Mouse (Mus musculus) forebrain, embryonic 10.5 days (tissue): Measurements from ENCODE around the gene Mctp2. TPM values are rescaled to one million over a fixed set of nuclear protein-coding genes. Genes with fewer than 3 reads are reported as not detected.

Source experiments
- DNase-seq: peaks from one replicate; pipeline ENCODE4 v3.0.0-alpha.2; 2017; ENCODE audit warnings: low spot score; ENCODE audit errors: extremely low spot score
- H3K27ac ChIP-seq: fragments of 300-500 bp; sonication (generic); 2 replicates; pipeline ENCODE4 v1.5.1; 2016; ENCODE audit warnings: mild to moderate bottlenecking
- H3K27me3 ChIP-seq: fragments of 300-500 bp; sonication (generic); 2 replicates; pipeline ENCODE4 v1.6.1; 2016; ENCODE audit warnings: mild to moderate bottlenecking; ENCODE audit not compliant: poor library complexity, severe bottlenecking
- H3K36me3 ChIP-seq: fragments of 300-500 bp; sonication (generic); replicated peaks from 2 replicates; pipeline ENCODE4 v1.6.1; 2016; ENCODE audit warnings: mild to moderate bottlenecking, moderate library complexity
- H3K4me1 ChIP-seq: fragments of 300-500 bp; sonication (generic); 2 replicates; pipeline ENCODE4 v1.6.1; 2016
- H3K4me3 ChIP-seq: fragments of 300-500 bp; sonication (generic); 2 replicates; pipeline ENCODE4 v1.5.1; 2016; ENCODE audit warnings: mild to moderate bottlenecking, moderate library complexity
- H3K9me3 ChIP-seq: fragments of 300-500 bp; sonication (generic); 2 replicates; pipeline ENCODE4 v1.6.1; 2016; ENCODE audit warnings: mild to moderate bottlenecking, moderate library complexity
- WGBS: fragments of 180-500 bp; shearing (Covaris S2); methylation state at CpG from one replicate; pipeline ENCODE4 v1.1.7; 2016; 5-methylcytosine and 5-hydroxymethylcytosine counted together
- polyA plus RNA-seq: library from polyadenylated mRNA; unstranded; fragments of >200 nt; fragmentation: Nextera tagmentation; extraction: Ambion mirVana; gene quantifications from 2 replicates; pipeline ENCODE4 v1.2.1, GENCODE M21; 2016

Gene Mctp2
- polyA plus RNA-seq, 1 experiment from 2014 or later: 0.14 TPM

DNA sequence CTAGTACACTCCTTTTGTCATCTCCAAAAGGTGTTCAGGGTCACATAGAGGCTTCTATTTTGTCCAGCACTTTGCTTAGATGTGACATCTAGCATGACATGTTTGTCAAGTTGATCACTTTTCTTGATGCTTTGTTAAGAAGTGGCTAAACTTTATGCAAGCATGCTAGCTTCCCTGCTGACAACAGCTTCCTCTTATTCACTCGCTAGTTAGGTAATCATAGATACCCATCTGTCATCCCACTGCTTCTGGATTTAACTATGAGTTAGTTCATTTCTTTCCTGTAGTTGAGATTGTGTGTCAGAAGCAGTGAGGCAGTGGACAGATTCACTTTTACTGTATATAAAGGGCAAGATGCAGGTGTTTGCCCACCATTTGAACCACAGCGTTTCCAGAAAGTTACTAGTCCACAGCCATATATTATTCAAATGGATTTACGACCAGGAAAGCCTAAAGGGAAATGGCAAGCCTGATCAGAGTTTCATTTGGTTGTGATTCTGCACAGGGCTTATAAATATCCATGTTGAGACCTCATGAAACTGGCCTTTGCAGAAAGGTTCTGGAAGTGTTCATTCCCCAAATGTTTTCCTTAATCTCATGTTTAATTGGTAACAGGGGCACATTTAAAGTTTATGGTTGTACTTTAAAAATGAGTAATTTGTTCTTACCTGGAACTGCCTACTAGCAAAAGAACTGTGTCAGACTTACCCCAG is 216.8 kb downstream of the Mctp2 start:
- no peak for DNase-seq
- Histone ChIP-seq H3K27ac (no peak overlapping the region), H3K9me3 (no peaks in the 10 kb centered on the region), H3K4me3 (no peak overlapping the region), H3K36me3 (no peaks in the 10 kb centered on the region), H3K4me1 (no peaks in the 10 kb centered on the region), H3K27me3 (no peaks in the 10 kb centered on the region)
- whole genome bisulfite sequencing: 90% methylated on average over 3 of the region's 3 CpGs

DNA sequence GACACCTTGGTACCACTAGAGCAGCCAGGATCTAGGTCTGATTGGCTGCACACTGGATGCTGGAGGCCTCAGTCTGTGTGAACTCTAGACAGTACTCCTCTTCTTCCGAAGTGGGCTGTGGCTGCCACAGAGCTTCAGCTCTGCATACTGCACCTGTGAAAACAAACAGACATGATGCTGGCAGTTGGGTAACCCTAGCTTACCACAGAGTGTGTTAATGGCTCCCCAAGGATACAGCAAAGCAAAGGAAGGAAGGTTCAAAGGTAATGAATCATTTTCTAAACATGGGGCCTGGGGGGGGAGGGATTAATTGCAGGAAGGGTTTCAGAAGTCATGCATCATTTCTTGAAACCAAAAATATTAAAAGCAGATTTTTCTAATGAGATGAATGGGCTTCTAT is 225.7 kb downstream of the Mctp2 start:
- DNase-seq: no peak

DNA sequence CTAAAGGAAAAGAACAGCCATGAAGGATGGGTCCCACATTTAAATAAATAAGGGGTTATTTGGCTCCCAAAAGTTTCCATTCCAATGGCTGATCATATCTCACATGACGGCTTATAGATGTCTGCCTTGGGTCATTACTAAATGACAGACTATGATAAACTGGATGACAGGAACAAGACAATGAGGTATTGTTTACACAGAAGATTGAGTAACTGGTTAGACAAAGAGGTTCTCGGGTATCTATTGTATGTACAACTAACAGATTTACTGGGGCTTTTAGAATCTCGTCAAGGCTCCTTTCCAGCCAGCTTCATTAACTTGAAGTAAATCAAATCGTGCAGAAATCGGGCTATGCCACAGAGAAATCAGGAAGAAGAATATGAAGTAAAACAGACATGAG is 227.5 kb downstream of the Mctp2 start:
- Histone ChIP-seq H3K4me1 (peaks cover 5% of the 10 kb centered on the region; the same call in 1 of the 2 replicates), H3K27ac (no peak overlapping the region), H3K36me3 (no peaks in the 10 kb centered on the region), H3K27me3 (no peaks in the 10 kb centered on the region), H3K4me3 (no peak overlapping the region), H3K9me3 (no peaks in the 10 kb centered on the region)
- WGBS: 53% methylated on average over 5 of the region's 5 CpGs
- no peak for DNase-seq

More for the DNA sequence above, 225.7 kb downstream of the Mctp2 start:
- Histone ChIP-seq H3K27ac (no peak overlapping the region), H3K36me3 (no peaks in the 10 kb centered on the region), H3K9me3 (no peaks in the 10 kb centered on the region), H3K4me1 (peaks cover 5% of the 10 kb centered on the region; the same call in 1 of the 2 replicates), H3K4me3 (no peak overlapping the region), H3K27me3 (no peaks in the 10 kb centered on the region)
- WGBS: 58% methylated on average over 1 of the region's 1 CpGs

DNA sequence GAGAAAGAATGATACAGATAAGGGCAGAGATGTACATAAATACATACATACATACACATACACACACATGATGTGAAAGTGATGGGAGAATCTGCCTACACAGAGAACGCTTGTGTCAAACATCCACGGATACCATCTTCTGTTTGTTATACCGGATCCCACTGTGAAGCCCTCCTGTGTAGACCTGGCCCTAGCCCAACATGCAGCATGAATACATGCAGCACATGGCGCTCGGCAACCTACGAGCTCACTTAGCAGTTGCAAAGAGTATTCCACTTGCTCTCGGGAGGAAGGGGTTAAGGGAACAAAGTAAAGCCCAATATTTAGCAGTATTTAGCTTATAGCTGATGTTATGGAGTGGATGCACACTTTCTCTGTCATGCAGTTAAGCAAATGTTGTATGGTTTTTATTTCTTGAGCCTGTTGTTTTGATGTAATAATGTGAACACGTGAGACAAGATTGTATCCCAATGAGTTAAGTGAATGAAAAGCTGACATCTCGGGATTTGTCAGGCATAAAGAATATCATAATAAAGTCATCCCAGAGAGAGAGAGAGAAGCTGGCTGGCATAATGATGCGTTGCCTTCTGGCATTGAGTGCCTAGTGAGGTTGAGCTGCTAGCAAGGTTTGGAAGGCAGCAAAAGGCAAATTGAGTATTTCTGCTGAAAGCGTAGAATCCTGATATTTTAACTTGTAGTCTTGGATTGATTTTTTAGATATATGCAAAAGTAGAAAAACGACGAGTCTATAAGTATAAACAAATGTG is 234.8 kb downstream of the Mctp2 start:
- DNase-seq: no peak
- Histone ChIP-seq H3K9me3 (no peaks in the 10 kb centered on the region), H3K4me1 (no peaks in the 10 kb centered on the region), H3K4me3 (no peak overlapping the region), H3K36me3 (no peaks in the 10 kb centered on the region), H3K27ac (no peak overlapping the region), H3K27me3 (no peaks in the 10 kb centered on the region)
- WGBS: 92% methylated on average over 13 of the region's 13 CpGs

DNA sequence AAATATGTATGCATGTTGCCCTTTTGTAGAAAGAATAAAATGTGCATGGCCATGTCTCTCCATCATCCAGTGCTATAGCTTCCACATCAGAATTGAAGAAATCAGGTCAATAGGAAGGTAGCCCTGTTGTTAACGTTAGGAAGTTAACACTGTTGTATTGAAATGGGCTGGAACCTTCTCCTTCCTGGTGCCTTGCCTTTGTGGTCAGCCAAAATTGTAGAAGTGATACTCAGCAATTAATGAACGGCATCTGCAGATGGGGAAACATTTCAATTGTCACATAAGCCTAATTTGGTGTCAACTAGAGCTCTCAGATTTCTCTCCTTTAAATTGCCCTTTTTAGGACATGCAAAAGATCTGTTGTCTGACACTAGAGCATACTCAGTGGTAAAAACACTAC is 238.0 kb downstream of the Mctp2 start:
- Histone ChIP-seq H3K4me3 (no peak overlapping the region), H3K36me3 (no peaks in the 10 kb centered on the region), H3K4me1 (no peaks in the 10 kb centered on the region), H3K9me3 (no peaks in the 10 kb centered on the region), H3K27ac (no peak overlapping the region), H3K27me3 (no peaks in the 10 kb centered on the region)
- WGBS: 79% methylated on average over 2 of the region's 2 CpGs
- no peak for DNase-seq

DNA sequence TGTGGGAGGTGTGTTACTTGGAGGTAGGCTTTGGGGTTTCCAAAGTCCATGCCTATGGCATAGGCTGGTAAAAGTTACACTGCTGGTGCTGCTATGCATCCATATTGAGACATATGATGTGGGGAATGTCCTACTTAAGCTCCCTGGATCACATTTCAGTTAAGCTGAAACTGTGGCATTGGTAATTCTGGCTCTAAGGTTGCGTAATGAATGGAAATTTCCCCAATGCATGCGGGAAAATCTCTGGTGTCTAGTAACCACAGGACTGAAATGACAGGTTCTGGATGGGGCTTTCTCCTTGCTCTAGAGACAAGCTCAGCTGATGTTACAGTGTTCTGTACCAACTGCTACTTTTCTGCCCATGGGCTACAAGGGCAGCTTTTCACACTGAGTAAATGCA is 240.1 kb downstream of the Mctp2 start:
- no peaks in the 10 kb centered on the region for H3K4me1 ChIP-seq
- no peak for DNase-seq
- H3K4me3 ChIP-seq: no peak overlapping the region
- no peaks in the 10 kb centered on the region for H3K36me3 ChIP-seq
- no peaks in the 10 kb centered on the region for H3K27me3 ChIP-seq
- 87% methylated on average over 2 of the region's 2 CpGs for WGBS
- no peaks in the 10 kb centered on the region for H3K9me3 ChIP-seq
- no peak overlapping the region for H3K27ac ChIP-seq

DNA sequence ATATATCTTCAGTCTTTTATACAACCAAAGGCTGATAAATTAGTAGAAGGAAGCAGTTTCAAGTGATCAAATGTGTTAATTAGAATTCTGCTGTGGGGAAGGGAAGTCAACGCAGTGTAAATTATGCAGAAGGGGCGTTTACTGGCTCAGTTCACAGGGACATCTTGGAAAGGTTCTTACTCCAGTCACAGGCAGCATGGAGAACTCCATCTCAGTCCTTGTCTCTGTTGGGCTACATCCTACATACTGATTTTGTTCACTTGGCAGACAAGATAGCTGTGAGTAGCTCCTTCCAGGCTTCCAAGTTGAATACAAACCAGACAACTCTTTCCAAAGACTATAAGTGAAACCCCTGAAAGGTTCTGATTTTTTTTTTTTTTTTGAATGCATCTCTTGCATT is 254.6 kb downstream of the Mctp2 start:
- Histone ChIP-seq H3K27ac (no peak overlapping the region), H3K4me1 (no peaks in the 10 kb centered on the region)

DNA sequence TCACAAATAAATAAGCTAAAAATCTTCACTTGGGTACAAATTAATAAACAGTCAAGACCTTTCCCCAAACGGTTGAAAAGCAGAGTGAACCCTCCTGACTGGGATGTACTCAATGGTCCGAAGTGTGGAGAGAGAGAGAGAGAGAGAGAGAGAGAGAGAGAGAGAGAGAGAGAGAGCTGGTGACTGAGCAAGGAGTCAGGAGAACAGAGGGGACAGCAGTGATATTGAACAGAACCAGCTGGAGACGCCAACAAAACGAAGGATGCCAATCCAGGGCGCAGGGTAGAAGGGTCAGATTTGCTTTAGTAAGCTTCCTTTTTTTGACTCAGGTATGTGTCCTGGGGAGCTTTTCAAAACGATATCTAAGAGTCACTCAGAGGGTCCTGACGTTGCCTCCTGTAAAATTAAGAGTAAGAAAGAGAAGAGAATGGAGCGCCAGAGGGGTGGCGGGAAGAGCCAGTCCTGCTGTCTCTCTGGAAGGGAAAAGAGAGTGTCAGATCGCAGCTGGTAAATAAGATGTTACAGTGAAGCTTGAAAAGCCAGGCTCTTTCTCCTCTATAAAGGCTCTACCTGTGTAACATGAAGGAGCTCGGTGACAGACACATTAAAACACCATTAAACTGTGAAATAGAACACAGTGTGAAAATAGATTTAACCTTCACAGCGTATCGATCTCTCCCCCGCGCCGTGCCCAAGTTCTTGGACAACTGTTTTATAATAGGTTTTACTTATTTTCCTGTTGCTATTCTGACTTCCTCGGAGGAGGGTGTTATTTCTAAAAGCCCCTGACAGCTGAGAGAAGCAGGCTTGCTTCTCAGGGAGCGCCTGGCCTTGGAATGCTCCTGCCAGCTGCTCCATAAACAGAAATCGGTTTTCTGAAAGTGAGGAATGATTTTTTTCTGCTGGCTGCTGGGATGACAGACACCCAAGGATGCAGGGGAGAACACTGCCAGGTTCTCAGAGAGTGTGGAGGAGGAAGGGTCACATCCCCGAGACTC is 258.5 kb downstream of the Mctp2 start:
- H3K27me3 ChIP-seq: no peaks in the 10 kb centered on the region
- WGBS: 86% methylated on average over 20 of the region's 20 CpGs
- H3K27ac ChIP-seq: no peak overlapping the region
- H3K4me1 ChIP-seq: no peaks in the 10 kb centered on the region
- H3K9me3 ChIP-seq: no peaks in the 10 kb centered on the region
- DNase-seq: no peak
- H3K4me3 ChIP-seq: no peak overlapping the region
- H3K36me3 ChIP-seq: no peaks in the 10 kb centered on the region

More for the DNA sequence above, 254.6 kb downstream of the Mctp2 start:
- no peaks in the 10 kb centered on the region for H3K9me3 ChIP-seq
- no peak for DNase-seq
- 80% methylated on average over 2 of the region's 2 CpGs for WGBS
- no peaks in the 10 kb centered on the region for H3K27me3 ChIP-seq
- H3K36me3 ChIP-seq: no peaks in the 10 kb centered on the region
- H3K4me3 ChIP-seq: no peak overlapping the region
